Mouse (Mus musculus) embryo, embryonic 11 days (tissue): ENCODE data around the gene Catsperz.
A peak's percentile ranks its signal among the peaks of the same experiment; 100 is the strongest.

Experiments
- DNase-seq: peaks from one replicate; pipeline ENCODE4 v3.0.0-alpha.2; 2015

Catsperz gene

GRCm38 (mm10) chr19:6925307-6925573 is at the start of gene Catsperz:
Catsperz (minus strand) TSS chr19:6925380.
- no peak for DNase-seq

GRCm38 (mm10) chr19:6974211-6975205 is 49.3 kb upstream of the Catsperz start, which contains the start of gene Ppp1r14b:
Ppp1r14b (plus strand) TSS chr19:6974968.
- peak; percentile 95 for DNase-seq

- DNase-seq: no peak
Observed at GRCm38 (mm10) chr19:6973581-6974190, 48.5 kb upstream of the Catsperz start.

GRCm38 (mm10) chr19:6972247-6972917 is 47.2 kb upstream of the Catsperz start:
- no peak for DNase-seq

GRCm38 (mm10) chr19:6971644-6972043 is 46.5 kb upstream of the Catsperz start:
- DNase-seq: peak; percentile 27

- DNase-seq: peak; percentile 24
Observed at GRCm38 (mm10) chr19:6970460-6971085, 45.4 kb upstream of the Catsperz start.

GRCm38 (mm10) chr19:6969665-6970381 is 44.6 kb upstream of the Catsperz start:
- DNase-seq: peak; percentile 76

- no peak for DNase-seq
Observed at GRCm38 (mm10) chr19:6969291-6969664, 44.1 kb upstream of the Catsperz start.

GRCm38 (mm10) chr19:6968491-6969271 is 43.5 kb upstream of the Catsperz start:
- DNase-seq: no peak

GRCm38 (mm10) chr19:6956461-6956860 is 31.3 kb upstream of the Catsperz start:
- DNase-seq: no peak

GRCm38 (mm10) chr19:6955424-6955823 is 30.2 kb upstream of the Catsperz start:
- no peak for DNase-seq

GRCm38 (mm10) chr19:6954046-6954445 is 28.9 kb upstream of the Catsperz start:
- DNase-seq: peak; percentile 38

GRCm38 (mm10) chr19:6952712-6953037 is 27.5 kb upstream of the Catsperz start:
- DNase-seq: no peak

- DNase-seq: peak; percentile 64
Observed at GRCm38 (mm10) chr19:6951994-6952711, 27.0 kb upstream of the Catsperz start.

GRCm38 (mm10) chr19:6951381-6951968 is 26.3 kb upstream of the Catsperz start:
- DNase-seq: peak; percentile 96

GRCm38 (mm10) chr19:6950613-6951153 is 25.5 kb upstream of the Catsperz start:
- peak; percentile 80 for DNase-seq

GRCm38 (mm10) chr19:6949951-6950350 is 24.8 kb upstream of the Catsperz start:
- DNase-seq: no peak

GRCm38 (mm10) chr19:6949532-6949931 is 24.4 kb upstream of the Catsperz start:
- DNase-seq: no peak

- no peak for DNase-seq
Observed at GRCm38 (mm10) chr19:6948186-6948585, 23.0 kb upstream of the Catsperz start.

- no peak for DNase-seq
Observed at GRCm38 (mm10) chr19:6947742-6948141, 22.6 kb upstream of the Catsperz start.
